Mouse (Mus musculus) E14TG2a.4 (cell line): ENCODE data around the gene Gm49378.

ENCODE experiments used
- CTCF ChIP-seq: conservative IDR thresholded peaks from 2 replicates; pipeline ENCODE4 v1.5.1; 2014; ENCODE audit warnings: low read length
- NANOG ChIP-seq: IDR thresholded peaks from 2 replicates; pipeline ENCODE4 v1.6.1; 2014; ENCODE audit warnings: borderline replicate concordance, low read length, mixed read lengths

- TF ChIP-seq CTCF, result no peak
- no peak for TF ChIP-seq NANOG
Observed at GRCm38 (mm10) chr14:55642679-55643059, 5.0 kb upstream of the Gm49378 start.
